Mouse (Mus musculus): ENCODE measurements around the gene Taf1c.

Gene Taf1c

GRCm38 (mm10) chr8:119615096-119615495 lies 10.1 kb upstream of the Taf1c start:
- POLR2A ChIA-PET, result interaction anchor here in 3 of 4 experiments (1.1 to 2.8 kb wide), 4 partner anchors 10 to 56 kb away, joined by 3 to 11 read pairs (median 6); partner anchors contain the start of genes Mbtps1 (in 1 of the 3) and Taf1c (in 1 of the 3)
- CTCF ChIA-PET, result interaction anchor here in 2 of 4 experiments (1.0 to 2.0 kb wide), 7 partner anchors 9 to 202 kb away, joined by 3 to 10 read pairs (median 7); partner anchors contain the start of gene Taf1c (in 2 of the 2)

- POLR2A ChIA-PET, result interaction anchor here in 2 of 4 experiments (0.5 to 1.2 kb wide), 4 partner anchors 20 to 151 kb away, joined by 3 to 4 read pairs (median 3); partner anchors contain the start of gene Mbtps1 (in 1 of the 2)
- CTCF ChIA-PET, result no interaction called here
Measured at GRCm38 (mm10) chr8:119612471-119612870, 7.4 kb upstream of the Taf1c start, which contains the start of gene Adad2. Adad2 (plus strand) TSS chr8:119612747.

GRCm38 (mm10) chr8:119606224-119606623 lies 1.2 kb upstream of the Taf1c start:
- ChIA-PET CTCF (interaction anchor here in 3 of 4 experiments (0.7 to 3.3 kb wide), 15 partner anchors 9 to 850 kb away, joined by 3 to 39 read pairs (median 7); no protein-coding TSS in a partner anchor), POLR2A (interaction anchor here in 3 of 4 experiments (0.6 to 2.1 kb wide), 8 partner anchors 14 to 182 kb away, joined by 3 to 16 read pairs (median 4); partner anchors contain the start of gene Mbtps1 (in 3 of the 3))

GRCm38 (mm10) chr8:119604398-119604803 lies 621 bp downstream of the Taf1c start:
- CTCF ChIA-PET, result interaction anchor here in 2 of 4 experiments (0.8 to 3.3 kb wide), 5 partner anchors 74 to 224 kb away, joined by 3 to 39 read pairs (median 10); no protein-coding TSS in a partner anchor
- POLR2A ChIA-PET, result interaction anchor here in 2 of 4 experiments (0.7 to 1.6 kb wide), 3 partner anchors 24 to 45 kb away, joined by 4 to 10 read pairs (median 8); partner anchors contain the start of gene Mbtps1 (in 1 of the 2)

- ChIA-PET POLR2A (no interaction called here), CTCF (no interaction called here)
Measured at GRCm38 (mm10) chr8:119603771-119604170, 1.3 kb downstream of the Taf1c start.

GRCm38 (mm10) chr8:119591456-119591855 lies 13.6 kb downstream of the Taf1c start:
- CTCF ChIA-PET, result interaction anchor here in 3 of 4 experiments (0.5 to 1.3 kb wide), 4 partner anchors 14 to 649 kb away, joined by 3 to 4 read pairs (median 4); partner anchors contain the start of gene Taf1c (in 1 of the 3)
- POLR2A ChIA-PET, result interaction anchor here in 3 of 4 experiments (0.7 to 3.0 kb wide), 5 partner anchors 14 to 44 kb away, joined by 3 to 12 read pairs (median 4); partner anchors contain the start of genes Mbtps1 (in 2 of the 3) and Taf1c (in 1 of the 3)

GRCm38 (mm10) chr8:119590348-119590747 lies 14.7 kb downstream of the Taf1c start:
- ChIA-PET CTCF (interaction anchor here in 1 of 4 experiments (1.3 kb wide), 1 partner anchor 15 kb away, joined by 4 read pairs; the partner anchor contains the start of gene Taf1c), POLR2A (interaction anchor here in 1 of 4 experiments (3.0 kb wide), 1 partner anchor 31 kb away, joined by 12 read pairs; the partner anchor contains the start of gene Mbtps1)

GRCm38 (mm10) chr8:119588844-119589243 lies 16.2 kb downstream of the Taf1c start:
- CTCF ChIA-PET, result interaction anchor here in 2 of 4 experiments (0.9 to 1.2 kb wide), 3 partner anchors 8 to 189 kb away, joined by 3 read pairs; partner anchors contain the start of gene Tldc1 (in 1 of the 2)
- POLR2A ChIA-PET, result interaction anchor here in 3 of 4 experiments (0.6 to 1.5 kb wide), 6 partner anchors 16 to 89 kb away, joined by 3 read pairs; partner anchors contain the start of genes Mbtps1 (in 2 of the 3) and Taf1c (in 1 of the 3)

- ChIA-PET CTCF (interaction anchor here in 2 of 4 experiments (0.9 to 1.0 kb wide), 2 partner anchors 9 kb away, joined by 3 read pairs; no protein-coding TSS in a partner anchor), POLR2A (interaction anchor here in 3 of 4 experiments (0.7 to 2.2 kb wide), 8 partner anchors 8 to 104 kb away, joined by 3 to 7 read pairs (median 3); partner anchors contain the start of genes Mbtps1 (in 3 of the 3) and Taf1c (in 1 of the 3))
Measured at GRCm38 (mm10) chr8:119588321-119588720, 16.7 kb downstream of the Taf1c start.

- POLR2A ChIA-PET, result interaction anchor here in 3 of 4 experiments (0.6 to 1.1 kb wide), 4 partner anchors 27 to 687 kb away, joined by 3 to 7 read pairs (median 4); partner anchors contain the start of gene Mbtps1 (in 1 of the 3)
Measured at GRCm38 (mm10) chr8:119585901-119586300, 19.1 kb downstream of the Taf1c start.

GRCm38 (mm10) chr8:119580441-119581161 lies 24.4 kb downstream of the Taf1c start:
- POLR2A ChIA-PET, result interaction anchor here in 2 of 4 experiments (1.2 to 2.9 kb wide), 3 partner anchors 22 to 34 kb away, joined by 3 to 27 read pairs (median 18); partner anchors contain the start of gene Mbtps1 (in 2 of the 2)

More at GRCm38 (mm10) chr8:119585901-119586300, 19.1 kb downstream of the Taf1c start:
- CTCF ChIA-PET, result interaction anchor here in 2 of 4 experiments (0.6 to 0.9 kb wide), 2 partner anchors 84 to 134 kb away, joined by 4 read pairs; no protein-coding TSS in a partner anchor

GRCm38 (mm10) chr8:119579096-119579495 lies 25.9 kb downstream of the Taf1c start:
- CTCF ChIA-PET, result interaction anchor here in 3 of 4 experiments (0.6 to 2.0 kb wide), 5 partner anchors 9 to 175 kb away, joined by 3 to 5 read pairs (median 3); partner anchors contain the start of gene Taf1c (in 1 of the 3)

More at GRCm38 (mm10) chr8:119580441-119581161, 24.4 kb downstream of the Taf1c start:
- CTCF ChIA-PET, result interaction anchor here in 3 of 4 experiments (0.7 to 1.2 kb wide), 3 partner anchors 92 to 140 kb away, joined by 3 to 6 read pairs (median 4); no protein-coding TSS in a partner anchor

GRCm38 (mm10) chr8:119575366-119575726 lies 29.7 kb downstream of the Taf1c start:
- ChIA-PET CTCF (interaction anchor here in 2 of 4 experiments (0.6 to 1.3 kb wide), 3 partner anchors 17 to 94 kb away, joined by 3 to 4 read pairs (median 3); partner anchors contain the start of gene Mbtps1 (in 1 of the 2)), POLR2A (interaction anchor here in 3 of 4 experiments (0.6 to 4.3 kb wide), 12 partner anchors 9 to 34 kb away, joined by 3 to 36 read pairs (median 3); partner anchors contain the start of genes Mbtps1 (in 3 of the 3) and Taf1c (in 1 of the 3))

More at GRCm38 (mm10) chr8:119579096-119579495, 25.9 kb downstream of the Taf1c start:
- POLR2A ChIA-PET, result interaction anchor here in 3 of 4 experiments (0.6 to 2.9 kb wide), 9 partner anchors 13 to 26 kb away, joined by 3 to 27 read pairs (median 4); partner anchors contain the start of genes Mbtps1 (in 3 of the 3) and Taf1c (in 2 of the 3)

- CTCF ChIA-PET, result interaction anchor here (0.6 to 1.3 kb wide), 6 partner anchors 16 to 169 kb away, joined by 3 to 4 read pairs (median 3); partner anchors contain the start of genes Mbtps1 (in 1 of the 4) and Taf1c (in 1 of the 4)
- POLR2A ChIA-PET, result interaction anchor here (0.5 to 4.3 kb wide), 17 partner anchors 9 to 162 kb away, joined by 3 to 36 read pairs (median 3); partner anchors contain the start of genes Mbtps1 (in 3 of the 4) and Taf1c (in 2 of the 4)
Measured at GRCm38 (mm10) chr8:119574437-119575365, 30.3 kb downstream of the Taf1c start, which contains the start of the genes Hsdl1 and Dnaaf1. Hsdl1 (minus strand) TSS chr8:119575183. Dnaaf1 (plus strand) TSS chr8:119575235.

- ChIA-PET CTCF (no interaction called here), POLR2A (interaction anchor here in 2 of 4 experiments (0.9 to 4.3 kb wide), 4 partner anchors 13 to 67 kb away, joined by 3 to 36 read pairs (median 8); partner anchors contain the start of gene Mbtps1 (in 2 of the 2))
Measured at GRCm38 (mm10) chr8:119572411-119572810, 32.6 kb downstream of the Taf1c start.

- CTCF ChIA-PET, result no interaction called here
- POLR2A ChIA-PET, result interaction anchor here in 2 of 4 experiments (0.6 to 1.5 kb wide), 3 partner anchors 12 to 279 kb away, joined by 3 to 7 read pairs (median 5); partner anchors contain the start of gene Mbtps1 (in 1 of the 2)
Measured at GRCm38 (mm10) chr8:119571135-119571534, 33.9 kb downstream of the Taf1c start.

All from embryonic stem cell, embryonic (primary cell).